Mouse (Mus musculus) ES-E14 (cell line): ENCODE results near the gene Ptdss2.

Experiments used
- CHD2 ChIP-seq: IDR thresholded peaks from 2 replicates; pipeline ENCODE4 v1.6.1; 2014; ENCODE audit warnings: mild to moderate bottlenecking, low read depth, low read length, inconsistent platforms
- HCFC1 ChIP-seq: IDR thresholded peaks from 2 replicates; pipeline ENCODE4 v1.6.1; 2012; ENCODE audit warnings: low read length, inconsistent platforms, borderline replicate concordance; ENCODE audit not compliant: insufficient read depth
- MAFK ChIP-seq: IDR thresholded peaks from 2 replicates; pipeline ENCODE4 v1.6.1; 2014; ENCODE audit warnings: mild to moderate bottlenecking, low read depth, low read length, inconsistent platforms; ENCODE audit not compliant: insufficient read depth
- ZC3H11A ChIP-seq: IDR thresholded peaks from 2 replicates; pipeline ENCODE4 v1.6.1; 2012; ENCODE audit warnings: low read depth, mild to moderate bottlenecking, inconsistent platforms, low read length, borderline replicate concordance
- ZNF384 ChIP-seq: IDR thresholded peaks from 2 replicates; pipeline ENCODE4 v1.6.1; 2012; ENCODE audit warnings: low read depth, low read length, inconsistent platforms

DNA sequence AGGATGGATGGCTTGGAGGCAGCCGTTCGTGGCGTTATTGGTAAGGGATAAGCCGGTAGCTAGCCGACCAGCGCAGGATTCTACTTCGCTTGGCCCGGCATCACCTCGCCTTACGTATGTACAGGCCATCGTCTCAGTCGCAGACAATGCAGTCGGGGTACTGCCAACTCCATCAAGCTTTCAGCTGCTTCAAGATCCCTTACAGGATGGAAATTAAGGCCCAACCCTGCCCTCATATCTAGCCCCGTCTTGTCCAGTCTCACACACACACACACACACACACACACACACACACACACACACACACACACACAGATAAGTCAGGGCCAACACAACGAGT, 1.3 kb downstream of the Ptdss2 start:
- no peak for TF ChIP-seq HCFC1
- no peak for TF ChIP-seq MAFK
- no peak for TF ChIP-seq ZNF384
- no peak for TF ChIP-seq CHD2
- TF ChIP-seq ZC3H11A = no peak
